Mouse (Mus musculus): ENCODE data around the gene Ugt1a7c. TPM values are rescaled to one million over a fixed set of nuclear protein-coding genes. Genes with fewer than 3 reads are reported as not detected.
"Not testable (repeated sequence)": the region's sequence is repeated elsewhere in the genome, so short reads cannot be mapped to it uniquely, and the experiment has no call there.

The Ugt1a7c gene
- total and polyA plus RNA-seq, 3 experiments, result 1.2 to 2.7 (median 1.8) TPM

DNA sequence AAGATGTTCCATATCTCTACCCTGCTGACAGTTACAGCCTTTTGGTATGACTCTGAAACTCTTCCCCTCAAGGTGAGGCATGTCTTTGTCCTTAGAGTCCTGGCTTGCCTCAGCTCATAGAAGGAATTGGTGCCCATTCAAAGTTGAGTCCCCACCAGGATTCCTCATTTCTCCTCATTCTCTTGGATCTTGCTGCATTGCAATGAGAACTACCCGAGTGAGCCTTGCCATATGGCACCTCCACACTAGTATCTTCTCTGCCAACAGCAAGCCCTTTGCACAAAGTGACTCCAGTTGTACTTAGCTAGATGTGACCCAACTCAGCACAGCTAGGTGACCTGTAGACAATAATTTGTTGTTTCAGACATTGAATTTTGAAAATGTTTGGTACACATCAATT is 128.7 kb downstream of the Ugt1a7c start:
- no peak for DNase-seq

DNA sequence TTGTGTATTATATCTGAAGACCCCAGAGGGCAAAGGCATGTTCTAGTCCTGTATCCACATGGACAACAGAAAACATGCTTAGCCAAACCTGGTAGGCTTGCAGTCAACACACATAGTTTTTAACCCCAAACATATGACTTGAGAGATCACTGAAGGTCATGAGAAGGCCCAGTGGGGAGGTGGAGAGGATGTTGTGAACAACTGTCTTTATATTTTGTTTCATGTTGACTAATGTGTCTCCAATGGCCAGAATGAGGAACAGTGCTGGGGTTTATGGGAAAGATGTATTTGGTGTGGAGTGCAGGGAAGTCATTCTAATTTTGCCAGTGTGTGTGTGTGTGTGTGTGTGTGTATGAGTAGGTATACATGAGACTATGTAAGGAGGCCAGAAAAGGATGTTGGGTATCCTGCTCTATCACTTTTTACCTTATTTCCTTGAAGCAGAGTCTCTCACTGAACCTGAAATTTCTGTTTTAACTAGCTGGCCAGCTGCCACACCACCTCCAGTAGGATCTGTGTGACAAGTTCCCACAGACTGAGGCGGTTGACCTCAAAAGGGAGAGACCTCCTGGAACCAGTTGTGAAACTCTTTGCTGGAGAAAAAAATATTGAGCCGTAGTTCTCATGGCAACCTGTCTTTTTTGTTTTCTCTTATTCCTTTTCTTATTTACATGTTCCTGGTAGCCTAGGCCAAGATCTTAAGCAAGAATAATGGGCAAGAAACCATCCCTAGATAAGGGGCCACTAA is 129.3 kb downstream of the Ugt1a7c start:
- DNase-seq, result peak; percentile 66

DNA sequence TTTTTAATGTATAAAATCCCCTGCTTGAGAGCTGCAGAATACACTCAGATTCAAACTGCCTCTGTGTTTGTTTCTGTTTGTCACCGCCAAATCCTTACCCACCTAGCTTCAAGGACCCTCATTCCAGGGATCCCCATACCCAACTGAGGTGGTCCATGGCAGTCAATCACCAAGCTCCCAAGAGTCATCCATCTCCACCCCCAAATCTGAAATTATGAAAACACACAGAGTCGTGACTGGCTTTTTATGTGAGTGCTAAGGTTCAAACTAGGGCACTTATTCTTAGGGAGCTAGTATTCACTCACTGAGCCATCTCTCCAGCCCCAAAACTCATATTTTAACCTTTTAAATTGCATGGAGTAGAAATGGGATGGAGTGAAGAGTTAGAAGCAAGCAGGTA is 130.4 kb downstream of the Ugt1a7c start:
- DNase-seq, result not testable (repeated sequence)

DNA sequence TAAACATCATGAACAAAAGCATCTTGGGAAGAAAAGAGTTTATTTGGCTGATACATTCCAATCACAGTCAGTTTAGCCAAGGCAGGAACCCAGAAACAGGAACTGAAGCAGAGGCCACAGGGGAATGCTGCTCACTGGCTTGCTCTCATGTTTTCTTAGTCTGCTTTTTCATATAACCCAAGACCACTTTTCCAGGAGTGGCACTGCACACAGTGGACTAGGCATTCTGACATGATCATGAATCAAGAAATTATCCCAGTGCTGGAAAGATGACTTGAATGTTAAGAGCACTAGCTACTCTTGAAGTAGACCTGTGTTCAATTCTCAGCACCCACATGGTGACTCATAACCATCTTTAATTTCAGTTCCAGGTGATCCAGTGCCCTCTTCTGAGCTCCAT is 130.9 kb downstream of the Ugt1a7c start:
- no peak for DNase-seq

DNA sequence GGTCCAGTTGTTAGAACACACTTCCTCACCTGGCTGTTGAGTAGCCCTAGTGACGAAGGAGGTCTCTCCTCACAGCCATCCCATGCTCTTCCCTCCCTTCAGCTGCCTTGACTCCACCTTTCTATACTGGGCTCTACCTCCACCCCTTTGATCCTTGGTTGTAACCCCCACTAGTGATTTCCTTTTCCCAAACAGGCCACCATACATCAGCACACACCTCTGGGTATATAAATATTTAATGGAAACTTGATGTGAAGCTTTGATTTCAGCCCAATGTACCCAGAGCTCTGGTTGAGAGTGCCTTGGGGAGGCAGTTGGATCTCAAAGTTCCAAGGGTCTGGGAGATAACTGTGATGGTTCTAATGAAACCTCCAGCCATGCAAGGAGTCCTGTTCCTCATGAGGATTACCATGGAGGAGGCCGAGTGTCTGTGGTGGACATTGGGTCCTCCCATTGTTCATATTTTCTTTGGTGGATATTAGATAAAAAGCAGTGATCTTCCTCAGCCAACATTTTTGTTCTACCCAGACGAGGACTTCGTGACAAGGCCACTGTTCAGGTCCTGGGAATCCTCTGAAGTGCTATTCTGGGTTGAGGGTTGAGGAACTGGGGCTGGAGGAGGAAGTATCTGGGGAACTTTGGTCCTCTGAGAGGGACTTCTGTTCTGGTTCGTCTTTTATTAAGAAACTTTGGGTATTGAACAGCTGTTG is 132.0 kb downstream of the Ugt1a7c start, which contains the start of gene Mroh2a:
Gene Mroh2a (plus strand): TSS at position 317 of the 710 bp plus-strand sequence.
- no peak for DNase-seq

DNA sequence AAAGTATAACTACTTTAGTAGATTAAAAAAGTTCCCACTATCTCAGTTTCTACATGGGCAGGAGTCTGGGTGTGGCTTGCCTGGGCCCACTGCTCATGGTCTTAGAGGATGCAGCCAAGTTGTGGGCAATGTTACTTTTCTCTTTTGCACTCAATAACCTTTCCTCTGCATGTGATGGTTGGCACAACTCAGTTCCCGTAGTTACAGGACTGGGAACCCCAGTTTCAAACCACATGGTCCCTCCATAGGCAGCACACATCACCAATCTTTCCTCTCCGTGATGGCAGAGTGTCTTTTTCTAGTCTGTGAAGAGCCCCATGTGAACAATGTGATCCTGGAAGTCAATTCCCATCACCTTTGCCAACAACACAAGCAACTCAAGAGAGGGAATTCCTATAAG is 132.6 kb downstream of the Ugt1a7c start:
- no peak for DNase-seq

DNA sequence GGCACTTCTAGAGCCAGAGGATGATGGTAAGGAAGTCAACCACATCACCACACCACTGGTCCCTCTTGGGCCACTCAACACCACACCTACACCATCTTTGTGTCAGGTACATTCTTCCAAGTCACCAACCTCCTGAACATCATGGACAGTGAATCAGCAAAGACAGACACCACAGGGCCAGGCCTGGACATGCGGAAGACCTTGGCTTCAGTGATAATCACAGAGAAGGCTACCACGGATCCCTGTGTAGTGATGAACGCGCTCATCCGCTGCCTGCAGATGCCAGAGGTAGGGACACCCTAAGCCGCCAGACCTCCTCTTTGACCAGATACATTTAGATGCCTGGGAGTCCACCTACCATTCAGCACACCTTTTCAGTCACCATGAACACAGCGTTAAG is 133.3 kb downstream of the Ugt1a7c start:
- DNase-seq, result no peak

DNA sequence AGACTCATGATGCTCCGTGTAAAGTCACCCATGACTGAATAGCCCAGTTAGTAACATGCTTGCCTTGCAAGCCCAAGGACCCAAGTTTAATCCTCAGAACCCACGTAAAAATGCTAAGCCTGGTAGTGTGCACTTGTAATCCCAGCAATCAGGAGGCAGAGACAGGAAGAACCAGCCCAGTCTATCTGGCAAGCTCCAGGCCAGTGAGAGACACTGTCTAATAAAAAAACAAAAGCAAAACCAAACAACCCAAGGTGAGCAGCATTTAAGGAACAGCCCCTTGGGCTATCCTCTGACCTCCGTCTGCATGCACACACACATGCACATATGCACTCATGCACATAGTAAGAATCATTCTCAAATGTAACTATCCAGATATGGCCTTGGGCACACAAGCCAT is 134.7 kb downstream of the Ugt1a7c start:
- DNase-seq, result no peak

DNA sequence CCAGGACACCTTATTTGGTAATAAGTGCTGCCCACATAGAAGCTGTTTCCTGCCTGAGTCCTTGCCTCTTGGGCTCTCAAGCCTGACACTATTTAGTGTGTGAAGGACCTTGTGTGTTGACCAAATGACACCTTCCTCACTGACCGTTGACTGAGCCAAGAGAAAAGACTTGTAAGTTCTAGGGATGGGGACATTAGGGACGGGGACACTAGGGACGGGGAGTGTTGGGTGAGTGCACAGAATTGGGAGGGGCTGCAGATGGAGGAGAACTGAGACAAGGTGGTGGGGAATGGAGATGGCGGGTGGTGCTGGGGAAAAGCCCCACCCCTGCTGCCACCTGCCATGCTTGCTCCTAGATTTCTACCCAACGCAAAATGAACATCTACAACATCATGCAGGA is 135.1 kb downstream of the Ugt1a7c start:
- no peak for DNase-seq

DNA sequence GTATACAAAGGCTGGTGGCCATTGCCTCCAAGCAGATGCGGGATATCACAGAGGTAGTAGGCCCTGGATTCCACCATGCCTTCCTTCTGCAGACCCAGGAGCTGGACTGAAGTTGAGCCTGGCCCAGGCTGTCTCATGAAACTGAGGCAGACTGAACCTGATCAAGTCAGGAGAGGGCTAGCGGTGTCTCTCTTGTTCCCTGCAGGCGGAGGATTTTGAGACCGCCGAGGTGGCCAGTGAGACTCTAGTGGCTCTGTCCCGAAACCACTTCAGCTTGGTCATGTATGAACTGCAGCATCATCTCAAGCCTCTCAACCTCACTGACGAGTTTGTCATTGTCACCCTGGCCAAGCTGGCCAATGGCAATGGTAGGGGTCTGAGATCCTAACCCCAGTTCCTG is 135.6 kb downstream of the Ugt1a7c start:
- no peak for DNase-seq

DNA sequence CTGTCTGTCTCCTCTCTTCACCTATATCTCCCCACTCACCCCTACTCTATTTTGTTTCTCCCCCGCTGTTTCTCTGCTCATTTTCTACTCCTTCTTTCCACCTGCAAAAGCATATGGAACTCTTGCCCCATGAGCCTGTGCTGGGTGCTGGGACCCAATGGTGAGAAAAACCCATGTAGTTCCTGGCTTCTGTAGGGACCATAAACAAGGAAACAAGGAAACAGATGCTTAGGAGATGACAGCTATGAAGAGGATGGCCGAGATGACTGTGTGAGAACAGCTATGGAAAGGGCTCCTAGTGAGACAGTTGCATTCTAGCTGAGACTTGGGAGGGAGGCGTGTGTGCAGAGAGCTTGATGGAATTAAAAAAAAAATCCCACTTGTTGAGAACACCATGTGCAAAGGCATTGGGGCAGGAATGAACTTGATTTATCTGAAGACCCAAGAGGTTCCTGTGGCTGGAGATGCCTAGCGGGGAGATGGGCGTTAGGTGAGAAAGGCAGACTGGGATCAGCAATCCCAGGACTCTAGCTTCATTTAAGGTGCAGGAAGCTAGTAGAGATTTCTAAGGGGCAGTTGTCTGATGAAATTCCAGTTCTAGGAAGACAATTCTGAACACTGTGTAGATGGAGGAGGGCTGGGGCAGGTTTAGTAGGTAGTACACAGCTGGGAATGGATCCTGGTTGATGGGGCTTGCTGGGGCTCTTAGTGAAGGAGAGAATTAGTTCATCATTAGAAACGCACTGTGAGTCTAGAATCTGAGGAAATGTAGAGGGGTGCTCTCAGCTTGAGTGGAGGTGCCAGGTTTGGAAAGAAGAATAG is 136.3 kb downstream of the Ugt1a7c start:
- no peak for DNase-seq

DNA sequence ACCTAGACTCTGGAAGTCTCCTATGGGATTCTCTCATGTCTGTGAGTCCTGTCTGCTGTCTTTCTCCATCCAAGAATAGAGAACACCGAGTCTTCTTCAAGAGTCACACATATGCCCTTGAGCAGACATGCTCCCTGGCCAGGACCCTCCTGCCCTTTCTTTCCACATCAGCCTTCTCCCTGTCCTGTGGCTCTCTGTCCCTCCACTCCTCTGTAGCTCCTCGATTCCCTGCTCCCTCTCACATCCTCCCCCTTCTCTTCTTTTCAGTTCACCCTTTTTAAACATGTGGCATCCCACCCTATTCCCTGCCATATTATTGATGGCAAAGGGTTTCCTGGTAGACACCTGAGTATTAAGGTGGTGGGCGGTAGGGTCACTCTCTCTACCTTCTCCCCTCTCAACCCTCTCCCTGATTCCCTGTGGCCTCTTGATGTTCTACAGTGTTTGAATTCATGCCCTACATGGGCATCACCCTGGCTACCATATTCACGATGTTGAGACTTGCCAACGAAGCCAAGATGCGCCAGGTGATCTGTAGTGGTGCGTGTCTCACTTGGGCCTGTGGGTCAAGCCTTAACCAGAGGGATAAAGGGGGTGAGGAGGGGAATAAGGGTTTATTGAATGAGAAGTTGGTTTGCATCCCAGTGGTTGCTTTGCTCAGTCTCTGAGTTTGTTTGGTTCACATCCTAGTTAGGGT is 137.1 kb downstream of the Ugt1a7c start:
- no peak for DNase-seq

DNA sequence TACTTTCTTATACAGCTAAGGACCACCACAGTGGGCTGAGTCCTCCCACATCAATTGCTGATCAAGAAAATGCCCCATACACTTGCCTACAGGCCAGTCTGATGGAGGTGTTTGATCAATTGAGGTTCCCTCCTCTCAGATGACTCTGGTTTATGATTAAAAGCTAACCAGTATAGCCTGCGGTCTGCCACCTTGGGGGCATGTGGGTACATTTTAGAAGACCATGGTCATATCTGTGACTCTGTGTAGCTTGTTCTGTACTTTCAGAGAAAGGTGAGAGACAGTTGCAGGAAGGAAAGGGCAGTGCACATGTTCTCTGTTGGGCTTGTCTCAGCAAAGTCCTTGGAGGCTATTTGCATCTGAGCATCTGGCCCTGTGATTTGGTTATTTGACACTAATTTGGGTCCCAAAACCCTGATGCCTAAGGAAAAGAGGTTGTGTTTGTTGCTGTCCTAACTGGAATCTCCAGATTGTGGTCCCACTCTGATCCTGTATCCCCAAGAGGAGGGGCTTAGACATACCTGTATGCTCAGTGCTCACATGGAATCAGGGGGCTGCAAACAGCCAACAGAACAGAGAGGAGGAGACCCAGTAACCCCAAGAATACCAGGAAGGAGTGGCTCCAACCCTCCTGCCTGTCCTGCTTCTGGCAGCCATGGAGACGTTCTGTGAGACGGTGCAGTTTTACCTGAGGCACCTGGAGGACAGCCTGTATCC is 138.0 kb downstream of the Ugt1a7c start:
- no peak for DNase-seq

DNA sequence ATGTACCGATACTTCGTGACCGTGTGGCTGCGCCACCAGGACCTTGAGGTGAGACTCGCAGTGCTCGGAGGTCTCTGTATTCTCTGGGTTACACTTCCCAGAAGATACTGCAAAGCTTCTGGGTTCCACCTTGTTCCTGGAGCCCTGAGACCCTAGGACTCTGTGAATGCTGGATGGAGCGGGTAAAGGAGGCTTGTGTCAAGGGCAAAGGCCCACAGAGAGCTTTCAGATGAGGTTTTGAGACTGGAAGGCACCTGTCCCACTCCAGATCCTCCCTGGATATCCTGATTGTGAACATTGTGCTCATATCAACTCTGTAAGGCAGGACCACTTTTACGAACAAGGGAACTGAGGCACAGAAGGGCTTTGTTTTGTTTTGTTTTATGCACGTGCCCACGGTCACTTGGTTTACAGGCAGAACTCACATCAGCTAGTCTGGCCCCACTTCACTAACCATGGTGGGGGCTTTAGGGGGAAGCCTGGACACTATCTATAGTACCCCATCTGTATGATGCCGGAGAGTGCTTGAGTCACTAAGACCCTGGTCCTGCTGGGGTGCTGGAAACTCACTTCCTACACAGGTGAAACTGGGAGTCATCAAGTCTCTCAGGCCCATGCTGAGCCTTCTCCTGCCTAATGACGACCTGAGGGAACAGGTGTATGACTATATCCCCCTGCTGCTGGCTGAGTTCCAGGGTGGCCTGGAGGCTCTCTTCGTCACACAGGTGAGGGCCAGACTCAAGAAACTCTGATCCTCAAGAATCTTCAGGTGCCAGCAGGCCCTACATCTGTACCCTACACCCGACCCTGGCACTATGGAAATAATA is 138.8 kb downstream of the Ugt1a7c start:
- DNase-seq, result no peak

DNA sequence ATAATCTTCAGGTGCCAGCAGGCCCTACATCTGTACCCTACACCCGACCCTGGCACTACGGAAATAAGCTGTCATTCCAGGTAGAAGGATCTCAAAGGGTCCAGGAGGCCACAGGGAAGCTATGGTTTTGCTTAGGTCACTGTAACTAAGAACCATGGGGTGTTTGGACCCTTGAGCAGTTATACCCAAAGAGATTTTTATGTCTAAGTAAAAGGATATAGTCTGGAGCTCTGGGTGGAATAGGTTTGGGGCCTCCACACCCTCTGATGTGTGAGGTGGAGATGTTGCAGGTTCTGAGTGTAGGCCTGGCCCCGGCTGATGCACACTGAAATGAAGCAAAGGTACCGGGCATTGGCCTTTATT is 139.4 kb downstream of the Ugt1a7c start:
- no peak for DNase-seq

DNA sequence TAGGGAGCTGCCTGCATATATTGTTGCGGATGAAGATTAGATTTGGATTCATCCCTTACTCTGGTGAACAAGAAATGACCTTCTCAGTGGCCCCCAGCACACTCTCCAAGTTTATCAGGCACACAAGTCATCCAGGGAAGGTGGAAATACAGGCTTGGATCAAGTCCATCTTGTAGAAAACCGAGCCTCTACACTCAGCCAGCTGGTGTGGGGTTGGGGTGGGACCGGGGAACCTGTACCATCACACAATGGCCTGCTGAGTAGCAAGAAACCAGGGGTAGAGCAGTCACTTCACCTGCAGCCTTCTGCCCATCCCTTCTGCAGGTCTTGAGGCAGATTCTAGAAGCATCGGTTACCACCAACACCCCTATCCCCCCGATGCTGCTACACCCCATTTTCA is 139.8 kb downstream of the Ugt1a7c start:
- no peak for DNase-seq

DNA sequence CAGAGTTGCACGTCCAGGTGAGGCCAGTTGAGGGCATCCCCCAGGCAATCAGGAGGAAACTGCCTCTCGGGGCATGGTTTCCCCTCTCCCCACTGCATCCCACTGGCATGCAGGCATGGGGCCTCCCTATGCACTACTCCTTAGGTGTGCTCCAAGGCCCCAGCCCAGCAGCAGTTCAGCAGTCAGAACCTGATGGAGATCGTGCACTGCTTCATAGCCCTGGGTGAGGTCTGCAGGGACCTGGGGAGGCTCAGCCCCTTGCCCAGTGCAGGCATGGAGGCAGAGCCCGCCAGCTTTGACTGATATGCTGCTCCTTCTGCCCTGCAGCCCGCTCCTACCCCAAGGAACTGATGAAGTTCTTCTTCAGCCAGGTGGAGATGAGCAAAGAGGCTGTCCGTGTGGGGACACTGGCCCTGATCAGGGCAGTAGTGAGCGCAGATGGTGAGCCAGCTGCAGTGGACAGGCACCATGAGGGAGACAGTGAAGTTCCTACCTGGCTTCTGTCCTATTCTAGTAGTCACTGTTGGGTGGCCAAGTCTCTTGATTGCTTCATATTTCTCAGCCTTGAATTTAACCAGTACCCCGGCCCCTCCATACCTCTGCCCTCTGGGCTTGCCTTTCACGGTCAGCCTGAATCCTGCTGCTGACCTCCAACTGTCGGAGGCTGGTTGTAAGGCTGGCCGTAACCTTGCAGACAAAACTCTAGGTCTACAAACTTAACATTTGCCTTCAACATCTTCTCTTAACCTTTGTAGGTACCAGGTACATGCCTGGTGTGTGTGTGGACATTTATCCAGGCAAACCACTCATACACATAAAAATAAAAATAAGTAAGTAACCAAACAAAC is 140.4 kb downstream of the Ugt1a7c start:
- no peak for DNase-seq

DNA sequence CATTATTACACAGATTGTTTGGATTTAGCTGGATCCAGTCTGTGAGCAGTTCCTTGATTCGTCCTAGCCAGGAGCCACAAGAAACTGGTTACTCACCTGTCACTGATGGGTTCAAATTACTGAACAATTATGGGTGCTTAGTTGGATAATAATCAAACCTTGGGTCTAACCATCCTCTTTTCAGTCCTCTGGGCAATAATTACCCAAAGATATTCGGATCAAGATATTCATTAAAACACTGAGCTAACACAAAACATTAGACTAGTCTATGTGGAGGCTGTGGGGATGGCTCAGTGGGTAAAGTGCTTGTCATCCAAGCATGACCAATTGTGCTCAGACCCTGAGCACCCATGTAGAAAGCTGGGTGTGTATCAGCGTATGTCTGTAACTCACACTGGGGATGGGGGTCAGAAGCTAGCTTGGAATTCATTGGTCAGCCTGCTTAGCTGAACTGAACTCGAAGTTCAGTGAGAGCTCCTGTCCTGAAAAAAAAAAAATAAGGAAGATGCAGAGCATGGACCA is 141.1 kb downstream of the Ugt1a7c start:
- no peak for DNase-seq

DNA sequence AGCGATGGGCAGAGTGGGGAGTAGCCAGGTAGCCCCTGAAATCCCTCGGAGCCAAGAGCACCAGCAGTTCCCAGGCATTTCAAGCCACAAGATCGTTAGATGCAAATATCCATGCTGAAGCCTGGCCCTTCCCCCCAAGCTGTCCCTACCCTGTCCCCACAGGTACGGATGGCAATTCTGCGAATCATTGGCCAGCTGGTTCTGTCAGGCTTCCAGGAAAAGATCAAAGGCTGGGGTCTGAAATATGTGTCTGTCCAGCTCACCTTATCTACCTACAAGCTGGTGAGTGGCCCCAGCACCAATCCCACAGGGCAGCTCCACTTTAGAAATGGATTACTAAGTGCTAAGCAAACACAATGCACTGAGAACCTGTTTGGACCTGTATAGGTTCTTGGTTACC is 142.4 kb downstream of the Ugt1a7c start:
- no peak for DNase-seq
